Mouse (Mus musculus): Measurements from ENCODE around the gene Fam219a. TPM values are rescaled to one million over a fixed set of nuclear protein-coding genes. Genes with fewer than 3 reads are reported as not detected.

Fam219a gene
- polyA plus RNA-seq, 1 experiment from 2014 or later, result 21.7 TPM

GRCm38 (mm10) chr4:41479456-41479804 lies 89.9 kb downstream of the Fam219a start:
- Histone ChIP-seq H3K9ac (ENCODE audit: low read depth, low read length) (no peak overlapping the region), H3K9me3 (replicated peaks; ENCODE audit: control insufficient read depth, low read length, poor library complexity, severe bottlenecking) (no peaks in the 10 kb centered on the region), H3K36me3 (ENCODE audit: control insufficient read depth, insufficient read depth, low read length) (no peaks in the 10 kb centered on the region), H3K4me1 (ENCODE audit: control insufficient read depth, insufficient read depth, low read length) (no peaks in the 10 kb centered on the region), H3K27ac (ENCODE audit: low read length) (no peak overlapping the region), H3K27me3 (ENCODE audit: control insufficient read depth, insufficient read depth, low read depth, low read length) (no peaks in the 10 kb centered on the region), H3K4me3 (ENCODE audit: low read depth, low read length) (no peak overlapping the region), H3K4me2 (ENCODE audit: low read length) (no peak overlapping the region)
- 70% methylated on average over 1 of the region's 1 CpGs for whole genome bisulfite sequencing
- ATAC-seq, result no peak

- H3K27me3 ChIP-seq (ENCODE audit: control insufficient read depth, insufficient read depth, low read depth, low read length), result no peaks in the 10 kb centered on the region
- no peak overlapping the region for H3K4me3 ChIP-seq (ENCODE audit: low read depth, low read length)
- WGBS, result 75% methylated on average over 4 of the region's 4 CpGs
- no peaks in the 10 kb centered on the region for H3K9me3 ChIP-seq (replicated peaks; ENCODE audit: control insufficient read depth, low read length, poor library complexity, severe bottlenecking)
- H3K9ac ChIP-seq (ENCODE audit: low read depth, low read length), result no peak overlapping the region
- no peak for ATAC-seq
- H3K27ac ChIP-seq (ENCODE audit: low read length), result no peak overlapping the region
- no peaks in the 10 kb centered on the region for H3K4me1 ChIP-seq (ENCODE audit: control insufficient read depth, insufficient read depth, low read length)
- no peaks in the 10 kb centered on the region for H3K36me3 ChIP-seq (ENCODE audit: control insufficient read depth, insufficient read depth, low read length)
- H3K4me2 ChIP-seq (ENCODE audit: low read length), result no peak overlapping the region
Observed at GRCm38 (mm10) chr4:41478751-41479455, 90.4 kb downstream of the Fam219a start.

GRCm38 (mm10) chr4:41477648-41478160 lies 91.6 kb downstream of the Fam219a start:
- H3K4me3 ChIP-seq (ENCODE audit: low read depth, low read length), result no peak overlapping the region
- 93% methylated on average over 9 of the region's 9 CpGs for WGBS
- no peak overlapping the region for H3K9ac ChIP-seq (ENCODE audit: low read depth, low read length)
- no peak overlapping the region for H3K27ac ChIP-seq (ENCODE audit: low read length)
- ATAC-seq, result no peak
- H3K9me3 ChIP-seq (replicated peaks; ENCODE audit: control insufficient read depth, low read length, poor library complexity, severe bottlenecking), result no peaks in the 10 kb centered on the region
- H3K36me3 ChIP-seq (ENCODE audit: control insufficient read depth, insufficient read depth, low read length), result no peaks in the 10 kb centered on the region
- no peaks in the 10 kb centered on the region for H3K4me1 ChIP-seq (ENCODE audit: control insufficient read depth, insufficient read depth, low read length)
- no peaks in the 10 kb centered on the region for H3K27me3 ChIP-seq (ENCODE audit: control insufficient read depth, insufficient read depth, low read depth, low read length)
- no peak overlapping the region for H3K4me2 ChIP-seq (ENCODE audit: low read length)

GRCm38 (mm10) chr4:41471384-41471689 lies 98.0 kb downstream of the Fam219a start:
- H3K4me2 ChIP-seq (ENCODE audit: low read length), result no peak overlapping the region
- no peaks in the 10 kb centered on the region for H3K27me3 ChIP-seq (ENCODE audit: control insufficient read depth, insufficient read depth, low read depth, low read length)
- H3K9me3 ChIP-seq (replicated peaks; ENCODE audit: control insufficient read depth, low read length, poor library complexity, severe bottlenecking), result no peaks in the 10 kb centered on the region
- no peak for ATAC-seq
- H3K27ac ChIP-seq (ENCODE audit: low read length), result 0 out of 2 replicates have a peak overlapping the region, but pooled peaks have one; percentile 5
- H3K36me3 ChIP-seq (ENCODE audit: control insufficient read depth, insufficient read depth, low read length), result no peaks in the 10 kb centered on the region
- WGBS, result 94% methylated on average over 1 of the region's 1 CpGs
- peaks cover 7% of the 10 kb centered on the region for H3K4me1 ChIP-seq (ENCODE audit: control insufficient read depth, insufficient read depth, low read length)
- no peak overlapping the region for H3K4me3 ChIP-seq (ENCODE audit: low read depth, low read length)
- H3K9ac ChIP-seq (ENCODE audit: low read depth, low read length), result no peak overlapping the region

GRCm38 (mm10) chr4:41470684-41471383 lies 98.5 kb downstream of the Fam219a start:
- H3K9me3 ChIP-seq (replicated peaks; ENCODE audit: control insufficient read depth, low read length, poor library complexity, severe bottlenecking), result no peaks in the 10 kb centered on the region
- peaks cover 7% of the 10 kb centered on the region for H3K4me1 ChIP-seq (ENCODE audit: control insufficient read depth, insufficient read depth, low read length)
- no peak overlapping the region for H3K9ac ChIP-seq (ENCODE audit: low read depth, low read length)
- no peak overlapping the region for H3K4me2 ChIP-seq (ENCODE audit: low read length)
- H3K27ac ChIP-seq (ENCODE audit: low read length), result 0 out of 2 replicates have a peak overlapping the region, but pooled peaks have one; percentile 5
- peak; percentile 33; the same call in 1 of the 2 replicates for ATAC-seq
- 21% methylated on average over 5 of the region's 5 CpGs for WGBS
- H3K36me3 ChIP-seq (ENCODE audit: control insufficient read depth, insufficient read depth, low read length), result no peaks in the 10 kb centered on the region
- H3K27me3 ChIP-seq (ENCODE audit: control insufficient read depth, insufficient read depth, low read depth, low read length), result no peaks in the 10 kb centered on the region
- H3K4me3 ChIP-seq (ENCODE audit: low read depth, low read length), result no peak overlapping the region

- H3K9me3 ChIP-seq (replicated peaks; ENCODE audit: control insufficient read depth, low read length, poor library complexity, severe bottlenecking), result no peaks in the 10 kb centered on the region
- H3K4me1 ChIP-seq (ENCODE audit: control insufficient read depth, insufficient read depth, low read length), result peaks cover 7% of the 10 kb centered on the region
- H3K27ac ChIP-seq (ENCODE audit: low read length), result no peak overlapping the region
- 51% methylated on average over 7 of the region's 7 CpGs for WGBS
- no peaks in the 10 kb centered on the region for H3K27me3 ChIP-seq (ENCODE audit: control insufficient read depth, insufficient read depth, low read depth, low read length)
- no peak overlapping the region for H3K4me2 ChIP-seq (ENCODE audit: low read length)
- no peaks in the 10 kb centered on the region for H3K36me3 ChIP-seq (ENCODE audit: control insufficient read depth, insufficient read depth, low read length)
- no peak overlapping the region for H3K4me3 ChIP-seq (ENCODE audit: low read depth, low read length)
- H3K9ac ChIP-seq (ENCODE audit: low read depth, low read length), result no peak overlapping the region
- ATAC-seq, result no peak
Observed at GRCm38 (mm10) chr4:41470051-41470683, 99.2 kb downstream of the Fam219a start.

GRCm38 (mm10) chr4:41469199-41469598 lies 100.1 kb downstream of the Fam219a start:
- H3K27ac ChIP-seq (ENCODE audit: low read length), result no peak overlapping the region
- peaks cover 7% of the 10 kb centered on the region for H3K4me1 ChIP-seq (ENCODE audit: control insufficient read depth, insufficient read depth, low read length)
- no peak overlapping the region for H3K4me2 ChIP-seq (ENCODE audit: low read length)
- H3K4me3 ChIP-seq (ENCODE audit: low read depth, low read length), result no peak overlapping the region
- WGBS, result 80% methylated on average over 10 of the region's 10 CpGs
- ATAC-seq, result no peak
- H3K9me3 ChIP-seq (replicated peaks; ENCODE audit: control insufficient read depth, low read length, poor library complexity, severe bottlenecking), result no peaks in the 10 kb centered on the region
- no peak overlapping the region for H3K9ac ChIP-seq (ENCODE audit: low read depth, low read length)
- H3K36me3 ChIP-seq (ENCODE audit: control insufficient read depth, insufficient read depth, low read length), result no peaks in the 10 kb centered on the region
- H3K27me3 ChIP-seq (ENCODE audit: control insufficient read depth, insufficient read depth, low read depth, low read length), result no peaks in the 10 kb centered on the region

GRCm38 (mm10) chr4:41468396-41469080 lies 100.8 kb downstream of the Fam219a start:
- Histone ChIP-seq H3K36me3 (ENCODE audit: control insufficient read depth, insufficient read depth, low read length) (no peaks in the 10 kb centered on the region), H3K27me3 (ENCODE audit: control insufficient read depth, insufficient read depth, low read depth, low read length) (no peaks in the 10 kb centered on the region), H3K27ac (ENCODE audit: low read length) (no peak overlapping the region), H3K4me2 (ENCODE audit: low read length) (no peak overlapping the region), H3K4me3 (ENCODE audit: low read depth, low read length) (no peak overlapping the region), H3K9me3 (replicated peaks; ENCODE audit: control insufficient read depth, low read length, poor library complexity, severe bottlenecking) (no peaks in the 10 kb centered on the region), H3K4me1 (ENCODE audit: control insufficient read depth, insufficient read depth, low read length) (peaks cover 12% of the 10 kb centered on the region), H3K9ac (ENCODE audit: low read depth, low read length) (no peak overlapping the region)
- 54% methylated on average over 17 of the region's 17 CpGs for WGBS
- no peak for ATAC-seq
